Mouse (Mus musculus): ENCODE results near the gene Ptpn11. TPM values are rescaled to one million over a fixed set of nuclear protein-coding genes. Genes with fewer than 3 reads are reported as not detected.

Gene Ptpn11
- total RNA-seq, 2 experiments from 2014 or later: 85.8 to 88.5 TPM

GRCm38 (mm10) chr5:121184375-121184774, 6.8 kb downstream of the Ptpn11 start:
- DNase-seq: no peak

- no peak for DNase-seq
Measured at GRCm38 (mm10) chr5:121183269-121183668, 7.9 kb downstream of the Ptpn11 start.

- no peak for DNase-seq
Measured at GRCm38 (mm10) chr5:121179077-121179857, 11.9 kb downstream of the Ptpn11 start.

- DNase-seq: no peak
Measured at GRCm38 (mm10) chr5:121172835-121173234, 18.4 kb downstream of the Ptpn11 start.

- no peak for DNase-seq
Measured at GRCm38 (mm10) chr5:121169588-121169987, 21.6 kb downstream of the Ptpn11 start.

GRCm38 (mm10) chr5:121166884-121167283, 24.3 kb downstream of the Ptpn11 start:
- DNase-seq: no peak

GRCm38 (mm10) chr5:121162923-121163322, 28.3 kb downstream of the Ptpn11 start:
- DNase-seq: no peak

- DNase-seq: no peak
Measured at GRCm38 (mm10) chr5:121162285-121162684, 28.9 kb downstream of the Ptpn11 start.

GRCm38 (mm10) chr5:121158966-121159365, 32.2 kb downstream of the Ptpn11 start:
- no peak for DNase-seq

GRCm38 (mm10) chr5:121157489-121157888, 33.7 kb downstream of the Ptpn11 start:
- DNase-seq: no peak

GRCm38 (mm10) chr5:121157017-121157416, 34.2 kb downstream of the Ptpn11 start:
- no peak for DNase-seq

GRCm38 (mm10) chr5:121156121-121156520, 35.1 kb downstream of the Ptpn11 start:
- no peak for DNase-seq

GRCm38 (mm10) chr5:121150684-121151083, 40.5 kb downstream of the Ptpn11 start:
- no peak for DNase-seq

- DNase-seq: no peak
Measured at GRCm38 (mm10) chr5:121149246-121149645, 42.0 kb downstream of the Ptpn11 start.

GRCm38 (mm10) chr5:121146275-121146674, 44.9 kb downstream of the Ptpn11 start:
- no peak for DNase-seq

GRCm38 (mm10) chr5:121145609-121146008, 45.6 kb downstream of the Ptpn11 start:
- DNase-seq: no peak

- DNase-seq: no peak
Measured at GRCm38 (mm10) chr5:121144441-121145238, 46.6 kb downstream of the Ptpn11 start.

- DNase-seq: no peak
Measured at GRCm38 (mm10) chr5:121142431-121143119, 48.6 kb downstream of the Ptpn11 start.

- DNase-seq: no peak
Measured at GRCm38 (mm10) chr5:121140276-121140675, 50.9 kb downstream of the Ptpn11 start.

- no peak for DNase-seq
Measured at GRCm38 (mm10) chr5:121137125-121137524, 54.1 kb downstream of the Ptpn11 start.

- DNase-seq: no peak
Measured at GRCm38 (mm10) chr5:121131801-121132200, 59.4 kb downstream of the Ptpn11 start.

- DNase-seq: no peak
Measured at GRCm38 (mm10) chr5:121129254-121129653, 61.9 kb downstream of the Ptpn11 start.

GRCm38 (mm10) chr5:121126051-121126450, 65.1 kb downstream of the Ptpn11 start:
- DNase-seq: no peak
